Mouse (Mus musculus) urinary bladder, postnatal 10 days (tissue): ENCODE results near the gene Cdca7.
A peak's percentile ranks its signal among the peaks of the same experiment; 100 is the strongest.

ENCODE experiments used
- DNase-seq: peaks from one replicate; pipeline ENCODE4 v3.0.0; 2022; ENCODE audit warnings: low spot score

Cdca7 gene

DNA sequence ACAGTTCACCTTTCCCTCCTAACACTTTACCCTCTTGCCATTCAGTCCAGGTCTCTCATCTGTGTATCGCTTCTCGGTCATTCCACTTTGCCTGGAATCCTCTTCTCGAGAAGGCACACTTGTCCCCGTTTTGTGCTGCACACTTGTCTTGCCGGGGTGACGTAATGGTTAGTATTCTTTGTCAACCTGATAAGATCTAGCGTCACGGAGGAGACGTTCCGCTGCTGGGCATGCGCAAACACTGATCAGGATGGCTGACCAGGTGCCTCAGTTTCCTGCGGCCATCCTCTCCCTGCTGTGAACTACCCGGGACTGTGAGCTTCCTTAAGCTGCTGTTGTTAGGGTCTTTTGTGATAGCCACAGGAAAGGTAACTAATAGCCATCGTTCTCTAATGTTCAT lies 17.1 kb downstream of the Cdca7 start:
- no peak for DNase-seq

DNA sequence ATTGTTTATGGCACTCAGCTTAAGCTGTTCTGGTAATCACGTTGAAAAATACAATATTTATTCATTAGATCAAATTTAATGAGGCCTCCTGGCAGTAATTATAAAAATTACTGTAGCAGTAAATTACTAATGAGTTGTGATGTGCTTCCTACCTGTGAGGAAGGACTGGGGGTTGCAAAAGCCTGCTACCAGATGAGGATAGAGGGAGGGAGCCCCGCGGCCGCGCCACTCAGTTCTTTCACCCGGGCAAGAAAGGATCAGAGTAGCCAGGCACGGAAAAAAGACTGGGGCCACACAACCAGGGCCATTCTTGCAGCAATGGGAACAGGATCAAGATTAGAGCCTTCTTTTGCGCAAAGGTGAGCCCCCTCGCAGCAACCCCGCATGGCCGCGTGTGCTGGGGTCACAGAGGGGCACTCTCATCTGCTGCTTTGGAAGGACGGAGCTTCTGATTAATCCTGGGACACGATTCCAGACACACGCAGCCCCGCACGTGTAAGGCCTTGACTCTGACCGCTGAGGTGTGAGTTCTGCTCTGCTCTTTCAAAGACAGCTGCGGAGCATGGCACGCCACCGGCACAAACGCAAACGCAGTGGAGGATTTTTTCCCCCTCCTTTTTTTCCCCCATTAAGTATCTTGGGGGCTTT lies 23.2 kb downstream of the Cdca7 start:
- DNase-seq = no peak

DNA sequence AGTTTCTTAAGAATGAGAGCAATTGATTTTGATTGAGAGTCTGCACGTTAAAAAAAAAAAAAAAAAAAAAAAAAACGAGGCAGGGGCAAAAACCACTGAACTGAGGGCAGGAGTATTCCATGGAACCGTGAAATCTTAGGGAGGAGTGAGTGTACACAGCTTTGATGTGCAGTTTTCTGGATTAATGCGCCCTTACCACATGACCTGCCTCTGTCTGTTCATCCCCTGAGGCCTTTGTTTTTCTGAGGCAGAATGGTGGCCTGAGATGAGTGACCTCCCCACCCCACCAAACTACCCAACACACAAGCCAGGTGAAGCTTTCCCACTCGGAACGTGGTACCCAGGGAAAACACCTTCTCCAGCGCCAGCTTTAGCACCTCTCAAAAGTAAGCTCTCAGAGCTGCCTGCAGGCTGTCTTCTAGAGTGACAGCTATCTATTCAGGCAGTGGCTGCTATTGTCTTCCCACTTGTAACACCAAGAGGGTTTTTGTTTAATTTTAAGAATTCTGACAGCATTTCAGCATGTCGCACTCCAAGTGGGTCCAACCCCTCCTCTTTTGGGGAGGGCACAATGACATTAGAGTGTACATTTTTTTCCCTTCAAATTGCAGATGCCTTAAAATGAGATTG lies 23.9 kb downstream of the Cdca7 start:
- DNase-seq = no peak

DNA sequence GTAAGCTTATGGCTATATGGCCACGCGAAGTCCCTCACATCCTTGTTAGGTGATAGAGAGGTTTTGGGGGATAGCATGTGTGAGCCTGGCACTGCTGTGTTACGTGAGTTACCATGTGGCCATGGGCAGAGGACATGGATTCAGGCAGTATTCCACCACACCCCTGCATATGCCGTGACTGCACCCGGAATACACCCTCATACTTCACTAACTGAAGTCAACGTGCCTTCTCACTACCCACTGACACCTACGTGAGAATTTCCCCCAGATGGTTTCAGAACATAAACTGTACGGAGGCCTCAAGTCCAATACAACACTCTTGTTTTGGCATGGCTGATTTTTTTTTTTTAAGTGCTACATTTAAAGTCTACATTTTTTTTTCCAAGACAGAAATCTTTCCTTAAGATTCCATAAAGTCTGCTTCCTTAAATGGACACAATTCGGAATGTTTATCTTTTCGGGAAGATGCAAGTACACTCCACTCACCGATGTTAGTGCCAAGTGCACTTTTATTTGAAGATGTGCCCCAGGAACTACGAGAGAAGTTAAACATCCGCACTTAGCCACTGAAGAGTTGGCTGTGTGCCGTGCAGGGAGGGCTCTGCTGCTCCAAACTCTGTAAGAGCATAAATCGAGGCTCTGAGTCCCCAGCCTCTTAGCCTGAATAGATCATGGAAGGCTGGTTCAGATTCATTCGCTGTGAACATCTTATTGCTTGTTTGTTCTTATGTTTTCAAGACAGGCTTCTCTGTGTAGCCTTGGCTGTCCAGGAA lies 26.3 kb downstream of the Cdca7 start:
- no peak for DNase-seq

DNA sequence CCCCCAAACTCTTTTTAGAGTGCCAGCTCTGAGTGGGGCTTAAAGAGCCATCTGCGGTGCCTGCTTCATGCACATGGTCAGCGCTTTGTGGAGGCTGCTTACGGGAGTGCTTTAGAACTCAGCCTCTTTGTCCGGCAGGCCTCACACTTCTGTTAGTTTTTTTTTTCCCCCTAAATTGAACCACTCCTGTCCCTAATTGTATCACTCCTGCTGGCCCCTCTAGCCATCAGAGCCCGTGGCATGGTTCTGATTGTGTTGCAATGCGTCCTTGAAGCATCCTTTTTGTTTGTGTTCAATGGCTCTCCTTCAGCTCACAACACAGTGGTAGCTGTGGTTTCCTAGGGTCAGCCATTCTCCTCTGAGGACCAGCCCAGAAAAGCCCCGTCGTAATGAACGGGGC lies 27.7 kb downstream of the Cdca7 start:
- no peak for DNase-seq

DNA sequence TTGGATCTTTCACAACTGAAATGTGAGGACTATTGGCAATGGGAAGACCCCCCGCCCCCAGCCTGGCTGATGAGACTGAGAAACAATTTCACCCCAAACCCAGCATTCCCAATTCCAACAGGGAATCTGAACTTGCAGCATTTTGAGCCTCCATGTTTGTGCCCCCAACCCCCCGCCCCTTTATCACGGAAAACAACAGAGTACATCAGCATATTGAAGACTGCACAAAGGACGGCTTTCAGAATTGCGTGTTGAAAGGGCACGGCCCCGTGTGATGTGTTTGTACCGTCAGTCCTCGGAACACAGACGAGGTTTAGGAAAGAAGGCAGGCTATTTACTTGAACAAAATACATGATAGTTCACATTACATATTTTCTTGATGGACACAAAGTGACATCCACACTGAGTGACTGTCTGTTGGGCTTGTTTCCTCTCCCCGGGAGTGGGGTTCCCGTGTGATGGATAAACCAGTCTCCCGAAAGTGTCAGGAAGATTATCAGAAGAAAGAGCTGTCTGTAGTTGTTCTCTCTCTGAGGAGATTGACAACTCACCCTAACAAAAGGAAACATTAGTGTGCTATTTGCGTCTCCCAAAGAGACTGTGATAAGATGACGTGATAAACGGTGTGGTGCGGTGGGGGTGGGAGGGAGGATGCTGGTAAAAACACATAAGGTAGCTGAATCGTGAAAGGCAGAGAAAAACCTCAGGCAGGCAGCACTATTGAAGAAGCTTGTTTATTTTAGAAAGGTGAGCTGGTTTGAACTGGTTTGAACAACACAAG lies 32.1 kb downstream of the Cdca7 start:
- DNase-seq = no peak

DNA sequence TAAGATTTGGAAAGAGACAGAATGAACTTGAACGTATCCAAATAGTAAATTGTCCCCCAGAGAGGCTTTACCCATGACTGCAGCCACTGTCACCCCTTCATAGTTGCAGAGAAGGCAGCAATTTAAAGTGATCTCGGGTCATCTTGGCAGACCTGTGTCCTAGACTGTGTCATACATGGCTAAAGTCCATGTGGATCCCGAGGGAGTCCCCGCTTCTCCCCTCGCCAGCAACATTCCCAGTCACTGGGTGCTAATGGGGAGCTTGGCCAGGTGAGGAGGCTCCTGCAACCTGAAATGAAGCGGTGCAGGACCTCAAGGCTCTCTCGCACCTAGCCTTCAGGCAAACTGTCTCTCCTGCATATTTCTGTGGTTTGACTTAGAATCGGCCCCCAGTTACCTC lies 32.9 kb downstream of the Cdca7 start:
- no peak for DNase-seq

DNA sequence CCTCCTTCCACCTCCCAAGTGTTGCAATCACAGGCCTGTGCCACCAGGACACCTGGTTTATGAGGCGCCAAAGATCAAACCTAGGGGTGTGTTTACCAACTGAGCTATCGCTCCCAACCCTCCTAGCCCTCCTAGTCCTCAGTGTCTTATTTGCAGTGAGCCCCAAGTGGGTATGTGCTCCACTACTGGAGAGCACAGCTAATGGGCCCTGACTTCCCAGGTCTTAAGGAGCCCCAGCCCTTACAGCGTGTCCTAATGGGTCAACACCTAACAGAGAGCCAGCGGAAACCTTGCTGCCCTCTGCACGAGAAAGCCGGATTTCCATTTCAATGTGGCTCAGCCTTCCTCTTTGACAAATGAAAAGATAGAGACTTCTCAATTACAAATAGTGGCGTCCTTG lies 39.6 kb downstream of the Cdca7 start:
- DNase-seq = no peak

DNA sequence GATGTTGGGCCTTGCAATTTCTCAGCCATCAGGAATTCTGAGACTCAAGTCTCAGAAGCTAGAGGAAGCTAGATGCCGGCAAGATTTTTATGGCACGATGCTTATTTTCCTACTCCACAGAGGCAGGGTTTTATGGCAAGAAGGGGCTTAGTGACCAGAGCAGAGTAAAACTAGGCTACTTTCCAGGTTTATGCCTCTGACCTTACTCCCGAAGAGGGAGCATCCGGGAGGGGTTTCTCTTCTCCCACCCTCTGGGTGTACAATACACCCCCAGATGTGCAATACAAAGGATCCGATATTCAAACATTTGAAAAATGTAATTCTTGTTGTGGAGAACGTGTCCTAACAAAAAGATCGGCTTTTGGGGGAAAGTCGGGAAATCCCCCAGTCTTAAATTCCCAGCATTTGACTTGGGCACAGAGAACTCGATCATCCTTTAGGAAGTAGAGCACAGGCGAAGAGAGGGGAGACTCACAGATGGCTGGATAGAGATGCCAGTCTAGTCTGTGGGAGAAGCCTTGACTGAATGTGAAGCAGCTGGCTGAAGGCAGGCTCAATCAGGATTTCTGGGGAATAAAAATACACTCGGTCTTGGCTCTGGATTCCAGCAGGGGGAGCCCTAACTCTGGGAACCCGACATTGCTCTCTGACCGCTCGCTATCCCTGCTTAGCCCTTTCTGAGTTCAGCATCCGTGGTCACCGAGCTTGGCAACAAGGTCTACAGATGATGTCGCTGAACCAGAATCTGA lies 40.2 kb downstream of the Cdca7 start:
- DNase-seq = peak; percentile 36

DNA sequence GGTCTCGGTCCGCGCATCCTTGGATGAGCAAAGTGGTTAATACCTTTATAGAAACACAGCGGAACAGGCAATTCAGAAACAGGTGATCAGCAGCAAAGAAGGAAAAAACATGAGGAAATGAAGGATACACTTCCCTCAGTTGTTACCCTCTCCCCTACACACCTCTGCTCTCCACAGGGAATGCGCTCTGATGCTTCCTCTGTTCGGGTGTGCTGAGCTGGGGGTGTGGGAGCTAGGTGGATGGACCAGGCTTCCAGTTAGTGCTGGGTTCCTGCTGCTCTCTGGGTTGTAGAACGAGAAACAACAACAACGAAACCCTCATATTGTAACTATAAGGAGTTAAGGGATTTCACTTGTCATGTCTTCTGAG lies 40.7 kb downstream of the Cdca7 start:
- DNase-seq = no peak

DNA sequence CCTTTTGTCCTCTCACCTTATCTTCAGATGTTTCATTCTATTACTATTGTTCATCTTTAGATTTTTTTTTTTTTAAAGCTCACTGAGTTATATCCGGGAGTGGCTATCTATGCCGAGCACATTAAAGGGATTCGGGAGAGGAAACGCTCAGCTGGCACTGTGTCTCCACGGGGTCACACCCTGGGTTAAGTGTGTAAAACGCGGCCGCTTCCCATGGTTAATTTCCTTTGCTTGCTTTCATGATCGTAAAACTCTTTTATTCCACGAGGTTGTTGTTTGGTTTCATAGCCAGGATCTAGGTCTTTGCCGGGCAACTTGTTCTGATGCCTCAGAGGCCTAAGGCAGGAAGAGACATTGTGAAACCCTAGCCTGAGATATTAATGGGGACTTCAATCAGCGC lies 48.1 kb downstream of the Cdca7 start:
- no peak for DNase-seq

DNA sequence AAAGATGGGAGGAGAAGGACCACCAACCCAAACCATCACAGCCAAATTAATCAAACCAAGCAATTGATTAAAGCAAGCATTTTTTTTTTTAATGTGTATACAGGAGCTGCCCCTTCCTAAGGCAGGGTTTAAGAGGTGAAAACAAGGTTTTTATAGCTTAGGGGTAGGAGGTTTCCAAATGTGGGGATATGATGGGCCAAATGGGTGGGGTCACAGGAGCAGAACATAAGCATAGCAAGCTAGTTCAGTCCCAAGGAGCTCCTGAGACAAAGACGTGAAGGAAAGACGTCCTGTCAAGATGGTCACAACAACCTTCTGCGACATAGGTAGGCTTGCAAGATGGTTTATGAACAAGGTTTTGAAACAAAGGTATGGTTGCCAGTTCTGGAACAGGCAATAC lies 49.6 kb downstream of the Cdca7 start:
- no peak for DNase-seq

DNA sequence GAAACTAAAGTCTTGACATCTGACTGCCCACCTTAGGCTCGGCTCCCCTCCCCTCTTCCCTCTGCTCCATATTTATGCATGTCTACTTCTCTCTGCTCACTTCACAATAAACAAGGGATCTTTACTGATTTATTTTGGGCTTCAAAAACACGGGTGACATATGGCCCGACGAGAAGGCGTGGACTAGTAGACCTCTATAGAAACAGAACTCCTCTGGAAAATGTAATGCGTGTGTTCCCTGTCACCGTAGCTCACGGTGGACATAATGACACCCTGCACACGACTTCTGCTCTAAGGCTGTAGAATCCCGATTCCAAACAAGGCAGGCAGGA lies 53.0 kb downstream of the Cdca7 start:
- DNase-seq = no peak

DNA sequence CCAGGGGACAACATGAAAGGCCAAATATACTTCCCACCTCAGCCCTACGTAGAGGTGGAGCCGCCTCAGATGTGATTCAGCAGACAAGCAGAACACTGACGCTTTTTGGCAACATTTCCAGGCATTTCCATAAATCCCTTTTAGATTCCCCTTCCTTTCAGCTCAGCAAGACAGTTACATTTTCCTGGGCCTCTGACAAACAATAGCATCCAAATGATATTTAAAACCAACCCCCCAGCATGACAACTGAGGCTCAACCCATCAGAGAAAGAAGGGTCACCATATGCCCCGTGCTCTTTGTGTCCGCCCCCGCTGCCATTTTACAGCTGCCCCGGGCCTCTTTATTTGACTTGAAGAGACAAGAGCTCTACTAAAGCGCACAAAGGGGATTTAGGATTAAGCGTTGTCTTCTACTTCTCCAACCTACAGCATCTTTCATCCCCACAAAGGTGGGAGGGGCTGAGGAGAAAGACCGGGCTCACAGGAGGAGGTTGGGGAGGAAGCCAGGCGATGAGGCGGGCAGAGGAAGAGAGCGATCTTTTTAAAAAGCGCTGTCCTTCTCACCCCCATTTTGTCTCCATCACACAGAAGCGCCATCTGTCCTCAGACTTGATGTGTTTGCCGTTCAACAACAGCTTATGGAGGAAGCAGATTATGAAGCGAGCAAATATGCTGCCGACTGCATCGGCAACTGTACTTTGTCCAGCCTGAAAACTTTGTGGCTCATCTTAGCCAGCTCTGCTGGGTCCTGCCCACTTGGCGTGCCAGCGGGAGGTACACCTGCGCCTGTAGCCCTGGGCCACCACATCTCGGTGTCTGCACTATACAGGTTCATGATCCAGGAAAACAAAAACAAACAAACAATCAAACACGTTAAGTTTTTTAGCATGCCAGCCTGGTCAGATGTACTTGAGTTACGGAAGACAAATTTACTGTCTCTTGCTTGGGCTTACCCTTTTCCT lies 53.7 kb downstream of the Cdca7 start:
- no peak for DNase-seq

DNA sequence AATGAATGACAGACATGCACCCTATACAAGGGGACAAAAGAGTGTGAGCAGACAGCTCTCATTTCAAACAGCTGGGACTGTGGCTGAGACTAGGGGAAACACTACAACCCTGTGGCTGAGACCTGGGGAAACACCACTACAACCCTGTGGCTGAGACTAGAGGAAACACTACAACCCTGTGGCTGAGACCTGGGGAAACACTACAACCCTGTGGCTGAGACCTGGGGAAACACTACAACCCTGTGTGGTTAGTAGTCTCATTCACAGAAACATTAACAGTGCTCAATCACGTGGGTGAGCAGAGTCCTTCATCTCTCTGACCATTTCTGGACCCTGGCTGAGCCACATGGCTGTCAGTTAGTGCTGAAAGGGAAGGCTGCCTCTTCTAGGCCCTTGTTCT lies 59.9 kb downstream of the Cdca7 start:
- DNase-seq = no peak
